Mouse (Mus musculus) heart, adult 18-20 months (tissue): ENCODE data around the gene Pkn3. TPM values are rescaled to one million over a fixed set of nuclear protein-coding genes. Genes with fewer than 3 reads are reported as not detected.
"Not testable (repeated sequence)": the region's sequence is repeated elsewhere in the genome, so short reads cannot be mapped to it uniquely, and the experiment has no call there.

Experiments used
- DNase-seq, 2 experiments: peaks; one replicate each; pipeline ENCODE4 v3.0.0; 2021 to 2022; ENCODE audit warnings: mixed read lengths in 1 of 2
- total RNA-seq, 2 experiments: library from RNA; stranded (reverse); gene quantifications; 2 replicates each; pipeline ENCODE4 v1.2.3; 2021

The Pkn3 gene
- total RNA-seq, 2 experiments from 2014 or later, result 7.8 to 9.3 TPM

DNA sequence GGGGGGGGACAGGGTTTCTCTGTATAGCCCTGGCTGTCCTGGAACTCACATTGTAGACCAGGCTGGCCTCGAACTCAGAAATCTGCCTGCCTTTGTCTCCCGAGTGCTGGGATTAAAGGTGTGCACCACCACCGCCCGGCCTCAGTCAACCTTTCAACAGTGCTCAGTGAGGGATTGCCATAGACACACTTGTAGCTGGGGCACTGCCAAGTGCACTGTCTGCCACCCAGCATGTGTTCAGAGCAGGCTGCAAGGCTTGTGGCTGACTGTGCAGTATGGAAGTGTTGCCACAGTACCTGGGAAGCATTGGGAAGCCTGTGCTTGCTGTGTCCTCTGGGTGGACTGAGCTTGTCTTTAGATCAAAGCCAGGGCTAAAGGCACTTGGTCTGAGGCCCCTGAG is 62.5 kb downstream of the Pkn3 start:
- DNase-seq, result not testable (repeated sequence)

Other genes starting within 250 kb of the Pkn3 start
- 1 to 10 TPM; 1.9 to 2.7 TPM for gene Cercam, start 208.5 kb upstream of the Pkn3 start, total RNA-seq
- gene Odf2, start 188.5 kb upstream of the Pkn3 start, total RNA-seq, result 10 to 100 TPM; 15.0 to 21.8 TPM
- gene Gle1, start 142.3 kb upstream of the Pkn3 start, total RNA-seq, result 10 to 100 TPM; 22.7 to 24.7 TPM
- 100 to 1,000 TPM; 157 to 176 TPM for gene Sptan1, start 112.1 kb upstream of the Pkn3 start, total RNA-seq
- gene Wdr34, start 28.8 kb upstream of the Pkn3 start, total RNA-seq, result 1 to 10 TPM; 6.3 to 6.8 TPM
- gene Set, start 20.3 kb upstream of the Pkn3 start, total RNA-seq, result 10 to 100 TPM; 94.9 to 98.5 TPM
- 1 to 10 TPM; 2.8 to 3.9 TPM for gene Zdhhc12, start 16.0 kb downstream of the Pkn3 start, total RNA-seq
- 10 to 100 TPM; 21.8 to 23.5 TPM for gene Zer1, start 46.9 kb downstream of the Pkn3 start, total RNA-seq
- 10 to 100 TPM; 17.4 to 18.6 TPM for gene Tbc1d13, start 56.1 kb downstream of the Pkn3 start, total RNA-seq
- gene Endog, start 93.8 kb downstream of the Pkn3 start, total RNA-seq, result 10 to 100 TPM; 89.0 to 98.3 TPM
- 1 to 10 TPM; 4.8 to 6.4 TPM for gene Spout1, start 100.8 kb downstream of the Pkn3 start, total RNA-seq
- gene Kyat1, start 128.2 kb downstream of the Pkn3 start, total RNA-seq, result 10 to 100 TPM; 36.0 to 36.5 TPM
- gene Lrrc8a, start 160.0 kb downstream of the Pkn3 start, total RNA-seq, result 10 to 100 TPM; 77.9 to 86.5 TPM
- gene Gm28035, start 162.9 kb downstream of the Pkn3 start, total RNA-seq, result 1 to 10 TPM; 3.4 to 3.6 TPM
- 100 to 1,000 TPM; 109 to 110 TPM for gene Phyhd1, start 188.5 kb downstream of the Pkn3 start, total RNA-seq
- gene Gm28038, start 203.4 kb downstream of the Pkn3 start, total RNA-seq, result not detected
- gene Dolk, start 208.7 kb downstream of the Pkn3 start, total RNA-seq, result 10 to 100 TPM; 23.4 to 25.5 TPM
- gene Nup188, start 208.7 kb downstream of the Pkn3 start, total RNA-seq, result 10 to 100 TPM; 19.5 to 20.7 TPM